Mouse (Mus musculus) liver, postnatal 0 days (tissue): ENCODE measurements around the gene B3gnt8. TPM values are rescaled to one million over a fixed set of nuclear protein-coding genes. Genes with fewer than 3 reads are reported as not detected.

ENCODE experiments used
- ATAC-seq: fragments of 200-750 bp; cut with Nextera tagmentation; 2 replicates; pipeline ENCODE4 v1.8.0; 2017; ENCODE audit warnings: mild to moderate bottlenecking, moderate library complexity
- DNase-seq: peaks from one replicate; pipeline ENCODE4 v3.0.0-alpha.2; 2016
- H3K27ac ChIP-seq: fragments of 300-500 bp; sonication (generic); 2 replicates; pipeline ENCODE4 v1.5.1; 2014; ENCODE audit warnings: antibody characterized with exemption, moderate library complexity, mild to moderate bottlenecking, low read depth
- H3K27me3 ChIP-seq: fragments of 300-500 bp; sonication (generic); 2 replicates; pipeline ENCODE4 v1.6.1; 2014; ENCODE audit warnings: low read length, control low read depth, mixed read lengths; ENCODE audit not compliant: insufficient read depth
- H3K36me3 ChIP-seq: fragments of 300-500 bp; sonication (generic); replicated peaks from 2 replicates; pipeline ENCODE4 v1.6.1; 2014; ENCODE audit warnings: mild to moderate bottlenecking, control low read depth, low read length, moderate library complexity, mixed read lengths; ENCODE audit not compliant: insufficient read depth
- H3K4me1 ChIP-seq: fragments of 300-500 bp; sonication (generic); 2 replicates; pipeline ENCODE4 v1.6.1; 2014; ENCODE audit warnings: antibody characterized with exemption, mild to moderate bottlenecking, control low read depth; ENCODE audit not compliant: insufficient read depth
- H3K4me2 ChIP-seq: fragments of 300-500 bp; sonication (generic); 2 replicates; pipeline ENCODE4 v1.6.1; 2014; ENCODE audit warnings: low read depth, mild to moderate bottlenecking, low read length, moderate library complexity, mixed read lengths
- H3K4me3 ChIP-seq: fragments of 300-500 bp; sonication (generic); 2 replicates; pipeline ENCODE4 v1.5.1; 2014; ENCODE audit warnings: low read depth, low read length
- H3K9ac ChIP-seq: fragments of 300-500 bp; sonication (generic); replicated peaks from 2 replicates; pipeline ENCODE4 v1.6.1; 2014; ENCODE audit warnings: mild to moderate bottlenecking, moderate library complexity
- H3K9me3 ChIP-seq: fragments of 300-500 bp; sonication (generic); 2 replicates; pipeline ENCODE4 v1.6.1; 2016; ENCODE audit warnings: mild to moderate bottlenecking, control low read depth, low read length, mixed read lengths
- CTCF ChIP-seq: sonication (generic); IDR thresholded peaks from 2 replicates; pipeline ENCODE4 v1.5.1; 2016; ENCODE audit warnings: antibody characterized with exemption, low read depth
- EP300 ChIP-seq: IDR thresholded peaks from 2 replicates; pipeline ENCODE4 v1.6.1; 2016; ENCODE audit warnings: antibody characterized with exemption, low read depth, mild to moderate bottlenecking
- WGBS: fragments of 180-500 bp; shearing (Covaris S2); extraction: QIAGEN DNeasy Blood & Tissue Kit; methylation state at CpG from one replicate; pipeline ENCODE4 v1.1.7; 2014; ENCODE audit not compliant: insufficient replicate concordance; 5-methylcytosine and 5-hydroxymethylcytosine counted together
- polyA plus RNA-seq: library from polyadenylated mRNA; unstranded; fragments of >200 nt; fragmentation: Nextera tagmentation; extraction: Ambion mirVana; gene quantifications from 2 replicates; pipeline ENCODE4 v1.2.1, GENCODE M21; 2015

Gene B3gnt8
- polyA plus RNA-seq, 1 experiment from 2014 or later, result 3.7 TPM

GRCm38 (mm10) chr7:25651281-25651680 is 24.8 kb downstream of the B3gnt8 start:
- H3K36me3 ChIP-seq, result peaks cover 3% of the 10 kb centered on the region; the same call in 1 of the 2 replicates
- no peaks in the 10 kb centered on the region for H3K9me3 ChIP-seq
- WGBS, result 34% methylated on average over 8 of the region's 8 CpGs
- DNase-seq (no peak), ATAC-seq (no peak)
- H3K4me1 ChIP-seq, result peaks cover 27% of the 10 kb centered on the region
- peak overlapping the region; percentile 55 for H3K4me2 ChIP-seq
- no peaks in the 10 kb centered on the region for H3K27me3 ChIP-seq
- TF ChIP-seq CTCF (peak; percentile 59), EP300 (no peak)
- H3K9ac ChIP-seq, result 0 out of 2 replicates have a peak overlapping the region, but pooled peaks have one; percentile 19
- peak overlapping the region; percentile 72 for H3K27ac ChIP-seq
- no peak overlapping the region for H3K4me3 ChIP-seq

DNA sequence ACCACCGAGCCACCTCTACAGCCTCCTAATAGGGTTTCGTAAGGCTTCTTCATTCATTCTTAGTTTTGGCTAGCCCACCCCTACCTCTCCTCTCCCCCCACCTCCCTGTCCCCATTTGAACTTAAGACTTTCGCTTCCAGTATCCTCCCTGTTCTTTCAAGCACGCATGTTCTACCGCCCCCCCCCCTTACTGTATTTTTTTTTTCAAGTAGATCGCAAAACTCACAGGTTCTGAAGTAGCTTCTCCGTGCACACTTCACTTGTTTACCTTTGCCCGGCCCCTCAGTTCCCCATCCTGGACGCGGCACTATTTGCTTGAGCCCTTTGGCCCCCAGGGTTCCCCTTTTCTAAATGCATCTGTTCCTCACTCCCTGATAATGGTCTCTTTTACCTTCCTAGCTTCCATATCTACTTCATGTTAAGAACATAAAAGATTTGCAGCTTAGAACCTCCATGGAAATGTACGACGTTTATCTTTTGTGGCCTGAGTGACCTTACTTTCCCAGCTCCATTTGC is 25.8 kb downstream of the B3gnt8 start:
- Histone ChIP-seq H3K4me3 (no peak overlapping the region), H3K4me1 (peaks cover 29% of the 10 kb centered on the region), H3K27ac (peak overlapping the region; percentile 30; the same call in 1 of the 2 replicates), H3K9me3 (no peaks in the 10 kb centered on the region), H3K36me3 (no peaks in the 10 kb centered on the region), H3K9ac (no peak overlapping the region), H3K4me2 (peak overlapping the region; percentile 55), H3K27me3 (no peaks in the 10 kb centered on the region)
- ATAC-seq, result no peak
- TF ChIP-seq EP300, result no peak
- no peak for TF ChIP-seq CTCF
- no peak for DNase-seq
- WGBS, result 31% methylated on average over 12 of the region's 12 CpGs

- no peaks in the 10 kb centered on the region for H3K9me3 ChIP-seq
- 59% methylated on average over 11 of the region's 11 CpGs for WGBS
- no peak; the same call in 1 of the 2 replicates for TF ChIP-seq EP300
- no peak for TF ChIP-seq CTCF
- ATAC-seq (peak; percentile 67), DNase-seq (peak; percentile 75)
- H3K36me3 ChIP-seq, result no peaks in the 10 kb centered on the region
- H3K9ac ChIP-seq, result peak overlapping the region; percentile 51
- no peaks in the 10 kb centered on the region for H3K27me3 ChIP-seq
- peaks cover 31% of the 10 kb centered on the region for H3K4me1 ChIP-seq
- H3K4me2 ChIP-seq, result peak overlapping the region; percentile 96
- H3K4me3 ChIP-seq, result peak overlapping the region; percentile 21; the same call in 1 of the 2 replicates
- peak overlapping the region; percentile 85 for H3K27ac ChIP-seq
Measured at GRCm38 (mm10) chr7:25655601-25656428, 29.4 kb downstream of the B3gnt8 start.

GRCm38 (mm10) chr7:25657785-25658184 is 31.3 kb downstream of the B3gnt8 start:
- H3K4me3 ChIP-seq, result peak overlapping the region; percentile 79
- ATAC-seq, result 0 out of 2 replicates have a peak, but pooled peaks have one; percentile 11
- H3K9ac ChIP-seq, result peak overlapping the region; percentile 69
- H3K27me3 ChIP-seq, result no peaks in the 10 kb centered on the region
- peak overlapping the region; percentile 85 for H3K27ac ChIP-seq
- whole genome bisulfite sequencing, result 27% methylated on average over 10 of the region's 10 CpGs
- peaks cover 1% of the 10 kb centered on the region; the same call in 1 of the 2 replicates for H3K36me3 ChIP-seq
- H3K9me3 ChIP-seq, result no peaks in the 10 kb centered on the region
- TF ChIP-seq CTCF, result no peak
- TF ChIP-seq EP300, result no peak
- peak; percentile 65 for DNase-seq
- peaks cover 23% of the 10 kb centered on the region for H3K4me1 ChIP-seq
- H3K4me2 ChIP-seq, result peak overlapping the region; percentile 96

GRCm38 (mm10) chr7:25658657-25659472 is 32.4 kb downstream of the B3gnt8 start, which contains the start of the genes Bckdha and Exosc5:
Gene Bckdha (minus strand): TSS chr7:25658981.
Gene Exosc5 (plus strand): TSS chr7:25659164.
- H3K9me3 ChIP-seq, result no peaks in the 10 kb centered on the region
- H3K4me2 ChIP-seq, result peak within 1 kb of the TSS; percentile 96
- under 1% methylated on average over 50 of the region's 50 CpGs for WGBS
- H3K9ac ChIP-seq, result peak within 1 kb of the TSS; percentile 75
- peaks cover 3% of the 10 kb centered on the region; the same call in 1 of the 2 replicates for H3K36me3 ChIP-seq
- TF ChIP-seq EP300 (peak; percentile 95), CTCF (no peak)
- peak within 1 kb of the TSS; percentile 79 for H3K4me3 ChIP-seq
- peak; percentile 98 for DNase-seq
- H3K27me3 ChIP-seq, result no peaks in the 10 kb centered on the region
- ATAC-seq, result peak; percentile 89
- peak within 1 kb of the TSS; percentile 85 for H3K27ac ChIP-seq
- H3K4me1 ChIP-seq, result peaks cover 19% of the 10 kb centered on the region

- Histone ChIP-seq H3K9ac (no peak overlapping the region), H3K4me1 (no peaks in the 10 kb centered on the region), H3K4me3 (no peak overlapping the region), H3K27ac (no peak overlapping the region), H3K36me3 (peaks cover 40% of the 10 kb centered on the region), H3K9me3 (no peaks in the 10 kb centered on the region), H3K27me3 (no peaks in the 10 kb centered on the region), H3K4me2 (no peak overlapping the region)
- DNase-seq (no peak), ATAC-seq (no peak)
- WGBS, result 87% methylated on average over 8 of the region's 8 CpGs
- TF ChIP-seq EP300 (no peak), CTCF (no peak)
Measured at GRCm38 (mm10) chr7:25666381-25666780, 39.9 kb downstream of the B3gnt8 start.
